Comparison of ENCODE assay signal across 10 mouse cellular contexts in genomic region chr2:90666591-90667387, GRCm38 (mm10). TPM values are rescaled to one million over a fixed set of nuclear protein-coding genes. Genes with fewer than 3 reads are reported as not detected.
A peak's percentile ranks its signal among the peaks of the same experiment; 100 is the strongest.
DNase-seq lines count a peak whose midpoint lies in the region; ATAC-seq and TF ChIP-seq lines count a peak whose summit lies in the region.
"Had no signal": no experiment of that assay in that cellular context is flagged by ENCODE, and none has a peak within 500 bp of the region (broad histone marks: within the 10 kb centered on the region; RNA-seq: fewer than 3 reads in every experiment).

No protein-coding gene starts in this region.

- TF ChIP-seq CTCF in hindbrain, postnatal 0 days (IDR thresholded peaks at IDR 0.05; ENCODE audit: low read depth): no peak

- peak overlapping the region; percentile 74 for H3K27ac ChIP-seq in hindbrain, embryonic 10.5 days
- no peak overlapping the region for H3K27ac ChIP-seq in hindbrain, postnatal 0 days
- peak overlapping the region; percentile 64; the same call in 1 of the 2 replicates for H3K27ac ChIP-seq in limb, embryonic 13.5 days

- H3K9me3 ChIP-seq in hindbrain, embryonic 10.5 days: no peaks in the 10 kb centered on the region
- H3K9me3 ChIP-seq in hindbrain, postnatal 0 days (ENCODE audit: low read length): no peaks in the 10 kb centered on the region
- H3K9me3 ChIP-seq in limb, embryonic 13.5 days: no peaks in the 10 kb centered on the region

- WGBS in hindbrain, embryonic 10.5 days: 56% methylated on average over 11 of the region's 11 CpGs
- WGBS in hindbrain, postnatal 0 days: 59% methylated on average over 11 of the region's 11 CpGs
- WGBS in limb, embryonic 13.5 days: 22% methylated on average over 11 of the region's 11 CpGs

- no peak overlapping the region for H3K4me3 ChIP-seq in hindbrain, embryonic 10.5 days
- no peak overlapping the region for H3K4me3 ChIP-seq in hindbrain, postnatal 0 days (ENCODE audit: low read length)
- H3K4me3 ChIP-seq in limb, embryonic 13.5 days: no peak overlapping the region

- H3K36me3 ChIP-seq in hindbrain, embryonic 10.5 days: no peaks in the 10 kb centered on the region
- no peaks in the 10 kb centered on the region for H3K36me3 ChIP-seq in hindbrain, postnatal 0 days (ENCODE audit: insufficient read depth, low read length)
- no peaks in the 10 kb centered on the region for H3K36me3 ChIP-seq in limb, embryonic 13.5 days

- no peak for ATAC-seq in hindbrain, postnatal 0 days
- peak; percentile 24; the same call in 1 of the 2 replicates for ATAC-seq in limb, embryonic 13.5 days (ENCODE audit: low FRiP score, low read depth)

- no peaks in the 10 kb centered on the region for H3K27me3 ChIP-seq in hindbrain, embryonic 10.5 days (ENCODE audit: insufficient read depth, poor library complexity, severe bottlenecking)
- H3K27me3 ChIP-seq in hindbrain, postnatal 0 days (ENCODE audit: insufficient read depth, low read length): no peaks in the 10 kb centered on the region
- H3K27me3 ChIP-seq in limb, embryonic 13.5 days: peaks cover 9% of the 10 kb centered on the region; the same call in 1 of the 2 replicates

- no peak overlapping the region for H3K9ac ChIP-seq in hindbrain, postnatal 0 days (replicated peaks; ENCODE audit: low read length)
- 0 out of 2 replicates have a peak overlapping the region, but pooled peaks have one; percentile 43 for H3K9ac ChIP-seq in limb, embryonic 13.5 days

- H3K4me1 ChIP-seq in hindbrain, embryonic 10.5 days (replicated peaks): peaks cover 10% of the 10 kb centered on the region
- H3K4me1 ChIP-seq in hindbrain, postnatal 0 days (ENCODE audit: insufficient read depth, low read length): no peaks in the 10 kb centered on the region
- peaks cover 19% of the 10 kb centered on the region for H3K4me1 ChIP-seq in limb, embryonic 13.5 days

- H3K4me2 ChIP-seq in hindbrain, postnatal 0 days (ENCODE audit: low read depth, low read length): no peak overlapping the region
- H3K4me2 ChIP-seq in limb, embryonic 13.5 days (replicated peaks): peak overlapping the region; percentile 59

- no peak for DNase-seq in hindbrain, embryonic 10.5 days (ENCODE audit: low spot score)
- no peak for DNase-seq in hindbrain, postnatal 0 days (ENCODE audit: low spot score)
- DNase-seq in CD4-positive helper T cell, adult 2 months (ENCODE audit: low read depth, low spot score): peak; percentile 11
- DNase-seq in embryo, embryonic 10.5 days (ENCODE audit: low spot score): peak; percentile 58
- no peak for DNase-seq in cerebellum, postnatal 25 days
- no peak for DNase-seq in c-Kit-positive CD71-positive TER-119-positive erythroid progenitor cells, embryonic 14.5 days (ENCODE audit: low spot score)
- no peak for DNase-seq in spleen, postnatal 14 days (ENCODE audit: low spot score in 2 of 2)
- DNase-seq: cerebellum, adult 11 months; gastrocnemius, postnatal 36 days had no signal

RNA-seq across cellular contexts. Expression of gene Nup160, which starts 10.2 kb away (rescaled TPM):
- polyA plus RNA-seq in hindbrain, embryonic 10.5 days (2016; fragmentation: Nextera tagmentation; extraction: Ambion mirVana): 51.0 and 60.0 TPM in 2 replicates
- 13.5 and 14.3 TPM in 2 replicates for total RNA-seq in hindbrain, postnatal 0 days (2014; rRNA removed)
- 12.4 and 13.7 TPM in 2 replicates for polyA plus RNA-seq in hindbrain, postnatal 0 days (2015; fragmentation: Nextera tagmentation; extraction: Ambion mirVana)
- 40.3 and 44.8 TPM in 2 replicates for polyA plus RNA-seq in limb, embryonic 13.5 days (2015; fragmentation: Nextera tagmentation; extraction: Ambion mirVana)

Comparison
In these comparisons a context has a peak if more than half of its experiments do, and no peak if none do; other contexts are left out.
1. DNase-seq: peak in CD4-positive helper T cell, adult 2 months (single experiment) and embryo, embryonic 10.5 days (single experiment); none in hindbrain, embryonic 10.5 days (single experiment), hindbrain, postnatal 0 days (single experiment), cerebellum, postnatal 25 days (0 of 2), c-Kit-positive CD71-positive TER-119-positive erythroid progenitor cells, embryonic 14.5 days (single experiment) and spleen, postnatal 14 days (0 of 2).